15 mouse cellular contexts compared by ENCODE assay signal in the genomic region with DNA sequence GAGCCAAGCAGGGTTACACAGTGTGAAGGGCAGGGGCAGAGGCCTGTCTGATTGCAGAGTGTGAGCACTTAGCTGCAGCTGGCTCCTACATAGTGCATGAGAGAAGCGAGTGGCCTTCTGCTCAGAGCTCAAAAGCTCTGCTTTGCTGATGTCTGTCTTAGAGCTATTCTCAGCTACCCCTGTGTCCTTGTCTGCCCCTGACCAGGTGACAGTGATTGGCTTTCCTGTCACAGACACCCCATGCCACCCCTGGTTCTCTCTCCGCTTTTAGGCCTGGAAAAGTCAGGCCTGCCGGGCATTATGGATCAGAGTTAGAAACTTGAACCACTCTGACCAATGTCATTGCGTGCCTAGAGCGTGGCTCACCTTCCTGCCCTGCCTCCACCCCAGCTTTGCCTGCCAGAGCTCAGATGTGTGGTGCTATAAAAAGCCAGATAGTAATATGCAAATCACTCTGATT.
DNase-seq lines count a peak whose midpoint lies in the region; ATAC-seq lines count a peak whose summit lies in the region.
"Had no signal": no experiment of that assay in that cellular context is flagged by ENCODE, and none has a peak within 500 bp of the region (broad histone marks: within the 10 kb centered on the region; RNA-seq: fewer than 3 reads in every experiment).

No protein-coding gene starts in this region.

- no peaks in the 10 kb centered on the region for H3K36me3 ChIP-seq in midbrain, embryonic 14.5 days (ENCODE audit: control insufficient read depth, insufficient read depth, low read length)
- H3K36me3 ChIP-seq in midbrain, embryonic 11.5 days (ENCODE audit: control insufficient read depth, insufficient read depth, low read length), result no peaks in the 10 kb centered on the region
- H3K36me3 ChIP-seq in neural tube, embryonic 15.5 days, result no peaks in the 10 kb centered on the region
- H3K36me3 ChIP-seq: embryonic facial prominence, embryonic 12.5 days; kidney, embryonic 15.5 days; limb, embryonic 12.5 days had no signal

- no peak for ATAC-seq in midbrain, embryonic 14.5 days (ENCODE audit: low FRiP score, low TSS enrichment)
- ATAC-seq in midbrain, embryonic 11.5 days (ENCODE audit: low FRiP score), result no peak
- ATAC-seq in neural tube, embryonic 15.5 days (ENCODE audit: low FRiP score), result peak; percentile 43; the same call in 1 of the 2 replicates
- ATAC-seq: forebrain, embryonic 13.5 days had no signal

- no peaks in the 10 kb centered on the region for H3K9me3 ChIP-seq in midbrain, embryonic 14.5 days (ENCODE audit: control insufficient read depth, low read length)
- H3K9me3 ChIP-seq in midbrain, embryonic 11.5 days (ENCODE audit: control insufficient read depth, low read length), result no peaks in the 10 kb centered on the region
- H3K9me3 ChIP-seq in neural tube, embryonic 15.5 days (replicated peaks), result no peaks in the 10 kb centered on the region
- H3K9me3 ChIP-seq: embryonic facial prominence, embryonic 12.5 days; forebrain, embryonic 13.5 days; kidney, embryonic 15.5 days; limb, embryonic 12.5 days had no signal

- H3K4me2 ChIP-seq in midbrain, embryonic 14.5 days (ENCODE audit: low read length), result no peak overlapping the region
- H3K4me2 ChIP-seq in midbrain, embryonic 11.5 days, result no peak overlapping the region
- H3K4me2 ChIP-seq in neural tube, embryonic 15.5 days, result no peak overlapping the region
- H3K4me2 ChIP-seq: embryonic facial prominence, embryonic 12.5 days; forebrain, embryonic 13.5 days; kidney, embryonic 15.5 days; limb, embryonic 12.5 days had no signal

- H3K9ac ChIP-seq in midbrain, embryonic 14.5 days (replicated peaks; ENCODE audit: low read length), result no peak overlapping the region
- no peak overlapping the region for H3K9ac ChIP-seq in midbrain, embryonic 11.5 days (ENCODE audit: low read length)
- no peak overlapping the region for H3K9ac ChIP-seq in neural tube, embryonic 15.5 days (replicated peaks)
- H3K9ac ChIP-seq: embryonic facial prominence, embryonic 12.5 days; forebrain, embryonic 13.5 days; kidney, embryonic 15.5 days; limb, embryonic 12.5 days had no signal

- H3K27ac ChIP-seq in midbrain, embryonic 14.5 days (replicated peaks; ENCODE audit: low read depth, low read length), result 0 out of 2 replicates have a peak overlapping the region, but pooled peaks have one; percentile 26
- H3K27ac ChIP-seq in midbrain, embryonic 11.5 days (ENCODE audit: low read depth, low read length), result no peak overlapping the region
- H3K27ac ChIP-seq in neural tube, embryonic 15.5 days (replicated peaks), result peak overlapping the region; percentile 77
- H3K27ac ChIP-seq: embryonic facial prominence, embryonic 12.5 days; forebrain, embryonic 13.5 days; kidney, embryonic 15.5 days; limb, embryonic 12.5 days had no signal

- no peaks in the 10 kb centered on the region for H3K27me3 ChIP-seq in midbrain, embryonic 14.5 days (ENCODE audit: control insufficient read depth, insufficient read depth, low read length)
- H3K27me3 ChIP-seq in midbrain, embryonic 11.5 days (ENCODE audit: control insufficient read depth, insufficient read depth, low read length), result no peaks in the 10 kb centered on the region
- H3K27me3 ChIP-seq in neural tube, embryonic 15.5 days (replicated peaks), result no peaks in the 10 kb centered on the region
- H3K27me3 ChIP-seq: embryonic facial prominence, embryonic 12.5 days; forebrain, embryonic 13.5 days; kidney, embryonic 15.5 days; limb, embryonic 12.5 days had no signal

- WGBS in midbrain, embryonic 14.5 days, result 87% methylated on average over 5 of the region's 5 CpGs
- 89% methylated on average over 5 of the region's 5 CpGs for WGBS in midbrain, embryonic 11.5 days
- WGBS in neural tube, embryonic 15.5 days, result 27% methylated on average over 5 of the region's 5 CpGs

- H3K4me3 ChIP-seq in midbrain, embryonic 14.5 days (replicated peaks; ENCODE audit: low read depth, low read length), result no peak overlapping the region
- H3K4me3 ChIP-seq in midbrain, embryonic 11.5 days (ENCODE audit: low read depth, low read length), result no peak overlapping the region
- no peak overlapping the region for H3K4me3 ChIP-seq in neural tube, embryonic 15.5 days (replicated peaks)
- H3K4me3 ChIP-seq: embryonic facial prominence, embryonic 12.5 days; forebrain, embryonic 13.5 days; kidney, embryonic 15.5 days; limb, embryonic 12.5 days had no signal

- intact Hi-C loops in heart, postnatal 14 days (cut with DNase I), result no loop called here

- DNase-seq in midbrain, embryonic 14.5 days, result no peak
- DNase-seq in midbrain, embryonic 11.5 days (ENCODE audit: low spot score, missing footprints), result no peak
- DNase-seq in heart, adult 8-10 months (ENCODE audit: low spot score), result peak; percentile 46
- DNase-seq in heart, postnatal 14 days, result peak; percentile 22 to 44
- DNase-seq in adrenal gland, adult (ENCODE audit: inconsistent age in 2 of 2, low spot score in 1 of 2), result no peak
- no peak for DNase-seq in kidney, postnatal 10 days
- no peak for DNase-seq in layer of hippocampus, postnatal 10 days (ENCODE audit: low spot score in 2 of 2)
- DNase-seq: cerebellum, postnatal 14 days; layer of hippocampus, adult 9-11 months; right cerebral cortex, adult 18-20 months had no signal

- 0 out of 2 replicates have a peak, but pooled peaks cover 3% of the 10 kb centered on the region for H3K4me1 ChIP-seq in midbrain, embryonic 14.5 days (ENCODE audit: control insufficient read depth, insufficient read depth, low read length)
- peaks cover 5% of the 10 kb centered on the region; the same call in 1 of the 2 replicates for H3K4me1 ChIP-seq in midbrain, embryonic 11.5 days (ENCODE audit: control insufficient read depth, insufficient read depth, low read length)
- H3K4me1 ChIP-seq in neural tube, embryonic 15.5 days, result peaks cover 36% of the 10 kb centered on the region
- H3K4me1 ChIP-seq: embryonic facial prominence, embryonic 12.5 days had no signal

Comparison
In these comparisons a context has a peak if more than half of its experiments do, and no peak if none do; other contexts are left out.
1. DNase-seq: peak in heart, adult 8-10 months (single experiment) and heart, postnatal 14 days (2 of 2); none in midbrain, embryonic 14.5 days (single experiment), midbrain, embryonic 11.5 days (single experiment), adrenal gland, adult (0 of 2), kidney, postnatal 10 days (single experiment) and layer of hippocampus, postnatal 10 days (0 of 2).